Mouse (Mus musculus): ENCODE data around the gene Spon1. TPM values are rescaled to one million over a fixed set of nuclear protein-coding genes. Genes with fewer than 3 reads are reported as not detected.
A peak's percentile ranks its signal among the peaks of the same experiment; 100 is the strongest.

Spon1 gene
- total and polyA plus RNA-seq, 3 experiments, result not detected

DNA sequence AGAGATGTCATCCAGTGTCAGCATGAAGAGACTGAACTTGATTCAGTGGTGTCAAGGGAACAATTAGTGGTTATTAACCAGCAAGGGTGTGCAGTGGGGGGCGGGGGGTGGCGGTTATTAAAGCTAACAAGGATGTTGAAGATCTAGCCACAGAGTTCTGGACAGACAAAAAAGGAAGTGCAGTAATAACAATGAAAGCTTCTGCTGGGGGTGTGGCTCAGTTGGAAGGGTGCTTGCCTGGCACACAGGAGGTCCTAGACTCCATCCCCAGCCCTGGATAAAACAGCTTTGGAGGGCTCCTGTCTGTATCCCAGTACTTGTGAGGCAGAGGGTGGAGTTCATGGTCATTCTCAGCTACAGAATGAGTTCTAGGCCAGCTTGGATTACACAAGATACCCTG, 77.4 kb downstream of the Spon1 start:
- H3K9me3 ChIP-seq (replicated peaks; ENCODE audit: low read length), result no peaks in the 10 kb centered on the region
- H3K27ac ChIP-seq (ENCODE audit: insufficient read depth, low read depth), result no peak overlapping the region
- no peaks in the 10 kb centered on the region for H3K36me3 ChIP-seq (replicated peaks in 1 of 2; ENCODE audit: control insufficient read depth in 1 of 2, insufficient read depth in 1 of 2, low read length in 1 of 2)
- H3K79me2 ChIP-seq (replicated peaks; ENCODE audit: control insufficient read depth, extremely low read depth, insufficient read depth, poor library complexity, severe bottlenecking), result no peaks in the 10 kb centered on the region
- no peak overlapping the region for H3K4me3 ChIP-seq (replicated peaks in 1 of 3; ENCODE audit: low read depth in 2 of 3, low read length in 2 of 3, poor library complexity in 1 of 3)
- peak; percentile 13 for DNase-seq (ENCODE audit: extremely low read depth)
- dilution Hi-C loops (cut with MboI; ENCODE audit: extremely low pct_ligation_motif_present, extremely low pct_unique_long_range_greater_than_20kb, low sequenced_read_pairs), result no loop called here
- no peak for TF ChIP-seq CTCF (conservative IDR thresholded peaks at IDR 0.05 in 1 of 2, IDR thresholded peaks at IDR 0.05 in 1 of 2; ENCODE audit: low read depth in 2 of 2, low read length in 2 of 2)
- no peak for TF ChIP-seq POLR2AphosphoS2 (IDR thresholded peaks at IDR 0.05; ENCODE audit: low read depth, low read length)
- no peak for TF ChIP-seq CHD2 (IDR thresholded peaks at IDR 0.05; ENCODE audit: low read length)
- TF ChIP-seq GABPA (IDR thresholded peaks at IDR 0.05; ENCODE audit: insufficient replicate concordance, low read depth, low read length), result no peak
- TF ChIP-seq ZMIZ1 (IDR thresholded peaks at IDR 0.05; ENCODE audit: low read depth, low read length), result no peak
- no peak for TF ChIP-seq UBTF (IDR thresholded peaks at IDR 0.05; ENCODE audit: low read depth, low read length)
- no peak for TF ChIP-seq TCF12 (IDR thresholded peaks at IDR 0.05; ENCODE audit: low read depth, low read length)
- TF ChIP-seq ZKSCAN1 (IDR thresholded peaks at IDR 0.05; ENCODE audit: borderline replicate concordance, low read depth, low read length), result no peak
- TF ChIP-seq SIN3A (IDR thresholded peaks at IDR 0.05; ENCODE audit: low read length), result no peak
- no peak for TF ChIP-seq SMC3 (IDR thresholded peaks at IDR 0.05; ENCODE audit: low read depth, low read length)
- no peak for TF ChIP-seq USF1 (IDR thresholded peaks at IDR 0.05; ENCODE audit: low read depth, low read length)
- TF ChIP-seq PAX5 (IDR thresholded peaks at IDR 0.05; ENCODE audit: low read length), result no peak
- no peak for TF ChIP-seq USF2 (conservative IDR thresholded peaks at IDR 0.05; ENCODE audit: low read depth, low read length)
- TF ChIP-seq MEF2A (IDR thresholded peaks at IDR 0.05; ENCODE audit: borderline replicate concordance, low read depth, low read length), result no peak
- no peak for TF ChIP-seq MAZ (IDR thresholded peaks at IDR 0.05; ENCODE audit: low read depth, low read length)
- TF ChIP-seq EP300 (IDR thresholded peaks at IDR 0.05; ENCODE audit: low read length), result no peak
- TF ChIP-seq HCFC1 (IDR thresholded peaks at IDR 0.05; ENCODE audit: low read depth, low read length), result no peak
- no peak for TF ChIP-seq KAT2A (IDR thresholded peaks at IDR 0.05; ENCODE audit: insufficient replicate concordance, low read length)
- no peak for TF ChIP-seq CHD1 (IDR thresholded peaks at IDR 0.05; ENCODE audit: low read depth, low read length)
- peaks cover 6 to 34% of the 10 kb centered on the region in 2 experiments; a peak in 3 of 4 replicates for H3K4me1 ChIP-seq (ENCODE audit: control insufficient read depth in 1 of 2, insufficient read depth in 2 of 2)
- in situ Hi-C loops (cut with MboI; ENCODE audit: low pct_ligation_motif_present, low pct_unique_long_range_greater_than_20kb, low sequenced_read_pairs), result no loop called here
- no peak overlapping the region for H3K9ac ChIP-seq (ENCODE audit: insufficient read depth, low read depth)
- H3K27me3 ChIP-seq (replicated peaks), result no peaks in the 10 kb centered on the region
- no peak overlapping the region; the same call in 1 of the 2 replicates for H3K4me2 ChIP-seq (ENCODE audit: insufficient read depth, low read depth, poor library complexity, severe bottlenecking)

DNA sequence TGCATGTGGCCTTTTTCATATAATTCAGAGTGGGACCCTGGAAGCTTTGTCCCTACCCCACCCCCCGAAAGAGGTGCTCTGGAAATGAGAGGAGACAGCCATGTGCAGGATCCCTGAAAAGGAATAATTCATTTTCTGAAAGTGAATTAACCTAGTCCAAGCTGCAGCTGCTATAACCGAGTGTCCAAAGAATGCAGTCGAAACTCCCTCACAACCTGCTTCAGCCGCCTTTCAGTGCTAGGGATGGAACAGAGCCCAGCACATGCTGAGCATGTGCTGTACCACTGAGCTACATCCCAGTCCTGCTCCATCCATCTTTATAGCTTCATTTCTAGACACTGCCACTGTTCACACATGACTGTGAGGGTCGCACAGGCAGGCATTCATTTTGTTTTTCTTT, 79.4 kb downstream of the Spon1 start:
- Histone ChIP-seq H3K9me3 (replicated peaks; ENCODE audit: low read length) (no peaks in the 10 kb centered on the region), H3K79me2 (replicated peaks; ENCODE audit: control insufficient read depth, extremely low read depth, insufficient read depth, poor library complexity, severe bottlenecking) (no peaks in the 10 kb centered on the region), H3K36me3 (replicated peaks in 1 of 2; ENCODE audit: control insufficient read depth in 1 of 2, insufficient read depth in 1 of 2, low read length in 1 of 2) (no peaks in the 10 kb centered on the region), H3K27me3 (replicated peaks) (no peaks in the 10 kb centered on the region), H3K27ac (ENCODE audit: insufficient read depth, low read depth) (no peak overlapping the region), H3K4me3 (replicated peaks in 1 of 3; ENCODE audit: low read depth in 2 of 3, low read length in 2 of 3, poor library complexity in 1 of 3) (no peak overlapping the region), H3K9ac (ENCODE audit: insufficient read depth, low read depth) (no peak overlapping the region), H3K4me1 (ENCODE audit: control insufficient read depth in 1 of 2, insufficient read depth in 2 of 2) (peaks cover 6 to 34% of the 10 kb centered on the region in 2 experiments; a peak in 3 of 4 replicates), H3K4me2 (ENCODE audit: insufficient read depth, low read depth, poor library complexity, severe bottlenecking) (no peak overlapping the region)
- no peak for DNase-seq (ENCODE audit: extremely low read depth)
- no peak for TF ChIP-seq MXI1 (IDR thresholded peaks at IDR 0.05; ENCODE audit: low read depth, low read length)
- no peak for TF ChIP-seq POLR2AphosphoS2 (IDR thresholded peaks at IDR 0.05; ENCODE audit: low read depth, low read length)
- no peak for TF ChIP-seq E2F4 (IDR thresholded peaks at IDR 0.05; ENCODE audit: insufficient replicate concordance, low read depth, low read length)
- no peak for TF ChIP-seq MAX (IDR thresholded peaks at IDR 0.05; ENCODE audit: low read length)
- TF ChIP-seq NRF1 (IDR thresholded peaks at IDR 0.05; ENCODE audit: low read depth, low read length), result no peak
- no peak for TF ChIP-seq MEF2A (IDR thresholded peaks at IDR 0.05; ENCODE audit: borderline replicate concordance, low read depth, low read length)
- TF ChIP-seq USF2 (conservative IDR thresholded peaks at IDR 0.05; ENCODE audit: low read depth, low read length), result no peak
- TF ChIP-seq NELFE (IDR thresholded peaks at IDR 0.05; ENCODE audit: low read depth, low read length), result no peak
- TF ChIP-seq JUND (conservative IDR thresholded peaks at IDR 0.05; ENCODE audit: low read depth, low read length), result no peak
- no peak for TF ChIP-seq USF1 (IDR thresholded peaks at IDR 0.05; ENCODE audit: low read depth, low read length)
- TF ChIP-seq CHD2 (IDR thresholded peaks at IDR 0.05; ENCODE audit: low read length), result no peak
- no peak for TF ChIP-seq IRF4 (IDR thresholded peaks at IDR 0.05; ENCODE audit: low read depth, low read length)
- TF ChIP-seq MYC (IDR thresholded peaks at IDR 0.05; ENCODE audit: low read depth, low read length), result no peak
- no peak for TF ChIP-seq UBTF (IDR thresholded peaks at IDR 0.05; ENCODE audit: low read depth, low read length)
- TF ChIP-seq GABPA (IDR thresholded peaks at IDR 0.05; ENCODE audit: insufficient replicate concordance, low read depth, low read length), result no peak
- no peak for TF ChIP-seq PAX5 (IDR thresholded peaks at IDR 0.05; ENCODE audit: low read length)
- TF ChIP-seq ZC3H11A (IDR thresholded peaks at IDR 0.05; ENCODE audit: low read depth, low read length), result no peak
- TF ChIP-seq ZMIZ1 (IDR thresholded peaks at IDR 0.05; ENCODE audit: low read depth, low read length), result no peak
- TF ChIP-seq MAFK (IDR thresholded peaks at IDR 0.05; ENCODE audit: insufficient replicate concordance, low read length), result no peak
- in situ Hi-C loops (cut with MboI; ENCODE audit: low pct_ligation_motif_present, low pct_unique_long_range_greater_than_20kb, low sequenced_read_pairs) (no loop called here), dilution Hi-C loops (cut with MboI; ENCODE audit: extremely low pct_ligation_motif_present, extremely low pct_unique_long_range_greater_than_20kb, low sequenced_read_pairs) (no loop called here)
